Mouse (Mus musculus): ENCODE results near the gene Aldh1a3.

Gene Aldh1a3

DNA sequence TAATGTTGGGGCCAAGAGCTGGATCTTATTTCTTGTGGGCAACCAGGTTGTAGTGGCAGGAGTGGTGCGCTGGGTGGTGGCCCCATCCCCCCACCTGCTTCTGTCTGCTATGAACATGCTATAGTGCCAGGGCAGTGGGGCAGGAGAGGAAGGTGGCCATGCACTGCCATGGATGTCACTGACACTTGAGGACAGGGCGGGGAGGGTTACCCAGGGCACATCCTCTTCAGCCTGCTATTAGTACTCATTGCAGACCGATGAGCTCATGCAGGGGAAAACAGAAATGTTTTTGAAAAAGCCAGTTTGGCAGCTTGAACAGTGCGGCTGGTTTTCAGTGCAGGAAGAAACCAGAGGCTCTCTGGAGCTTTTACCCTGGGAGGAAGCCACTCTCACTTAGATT, 10.5 kb downstream of the Aldh1a3 start:
- no peak for DNase-seq (ENCODE audit: low spot score)

DNA sequence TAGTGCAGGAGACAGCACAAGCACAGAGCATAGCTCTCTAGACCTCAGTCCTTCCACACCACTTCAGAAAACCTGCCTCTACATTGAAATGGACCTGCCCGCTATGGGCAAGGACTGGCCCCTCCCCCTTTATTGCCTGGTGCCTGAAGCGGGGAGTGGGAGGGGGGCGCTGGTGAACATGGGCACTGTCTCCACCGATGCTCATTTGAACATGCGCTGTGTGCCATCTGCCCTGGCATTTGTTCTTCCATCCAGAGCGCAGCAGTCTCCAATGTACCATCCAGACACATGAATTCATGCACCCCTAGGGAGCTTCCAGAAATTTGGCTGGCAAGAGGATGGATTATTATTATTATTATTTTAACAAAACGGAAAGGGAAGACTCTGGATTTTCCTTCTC, 14.2 kb downstream of the Aldh1a3 start:
- DNase-seq (ENCODE audit: low spot score), result no peak

DNA sequence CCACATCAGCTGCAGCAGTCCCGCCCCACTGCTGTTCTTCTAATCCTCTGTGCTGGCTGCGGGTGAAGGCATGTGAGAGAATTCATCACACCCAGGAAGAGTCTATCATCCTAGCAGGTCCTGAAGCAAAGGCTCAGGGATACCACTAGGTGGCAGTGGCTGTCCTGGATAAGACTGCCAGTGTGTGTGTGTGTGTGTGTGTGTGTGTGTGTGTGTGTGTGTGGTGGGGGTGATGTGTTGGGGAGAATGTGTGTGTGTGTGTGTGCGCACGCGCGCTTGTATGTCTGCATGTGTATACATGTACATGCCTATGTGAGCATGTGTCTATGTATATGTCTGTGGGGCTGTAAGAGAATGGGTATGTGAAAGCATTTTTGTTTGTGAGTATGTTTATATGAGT, 17.9 kb downstream of the Aldh1a3 start:
- no peak for DNase-seq (ENCODE audit: low spot score)

DNA sequence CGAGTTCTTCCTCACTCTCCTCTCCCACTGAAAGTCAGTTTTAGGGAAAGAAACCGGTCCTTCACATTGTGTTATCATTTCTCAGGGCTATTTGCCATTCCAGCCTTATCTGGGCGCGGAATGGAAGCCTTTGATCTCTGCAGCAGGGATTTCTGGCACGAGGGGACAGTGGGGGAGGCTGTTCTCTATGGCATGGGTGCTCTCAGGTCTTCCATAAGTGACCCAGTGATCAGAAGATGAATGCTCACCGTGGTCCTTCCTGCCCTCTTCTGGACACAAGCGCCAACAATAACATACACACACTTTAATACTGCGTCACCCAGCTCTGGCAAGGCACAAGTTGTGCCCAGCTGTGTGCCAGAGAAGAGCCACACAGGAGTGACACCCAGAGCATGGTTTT, 20.3 kb downstream of the Aldh1a3 start:
- DNase-seq (ENCODE audit: low spot score), result peak; percentile 31

DNA sequence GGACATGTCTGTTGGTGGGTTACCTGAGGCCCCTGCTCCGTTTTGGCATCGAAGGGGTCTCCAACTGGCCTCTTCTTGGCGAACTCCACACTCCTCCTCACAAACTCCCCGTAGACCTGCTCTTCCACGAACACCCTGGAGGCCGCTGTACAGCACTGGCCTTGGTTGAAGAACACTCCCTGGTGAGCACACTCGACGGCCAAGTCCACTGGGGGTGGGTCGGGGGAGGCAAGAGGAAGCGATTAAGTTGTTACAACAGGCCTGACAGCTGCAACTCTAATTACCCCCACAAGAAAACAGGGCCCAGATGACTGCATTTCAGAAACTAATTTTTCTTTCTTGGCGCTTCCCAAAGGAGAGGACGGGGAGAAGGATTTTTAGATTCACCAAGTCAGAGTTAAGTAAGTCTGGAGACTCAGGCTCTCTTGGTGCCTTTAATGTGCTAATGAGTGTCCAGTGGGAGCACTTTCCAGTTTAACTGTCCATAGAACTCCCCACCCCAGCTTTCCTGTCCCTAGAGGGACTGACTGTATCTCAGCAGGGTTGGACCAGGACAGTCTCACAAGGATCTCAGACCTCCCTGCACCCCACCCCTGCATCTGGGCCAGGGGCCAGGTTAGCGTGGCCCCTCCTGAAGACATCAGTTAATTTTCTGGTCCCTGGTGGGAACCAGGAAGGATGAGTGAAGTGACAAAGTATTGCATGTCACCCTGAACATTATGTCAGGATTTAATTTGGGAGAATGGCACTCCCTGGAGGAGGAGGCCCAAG, 21.2 kb downstream of the Aldh1a3 start:
- peak; percentile 54 for DNase-seq (ENCODE audit: low spot score)

DNA sequence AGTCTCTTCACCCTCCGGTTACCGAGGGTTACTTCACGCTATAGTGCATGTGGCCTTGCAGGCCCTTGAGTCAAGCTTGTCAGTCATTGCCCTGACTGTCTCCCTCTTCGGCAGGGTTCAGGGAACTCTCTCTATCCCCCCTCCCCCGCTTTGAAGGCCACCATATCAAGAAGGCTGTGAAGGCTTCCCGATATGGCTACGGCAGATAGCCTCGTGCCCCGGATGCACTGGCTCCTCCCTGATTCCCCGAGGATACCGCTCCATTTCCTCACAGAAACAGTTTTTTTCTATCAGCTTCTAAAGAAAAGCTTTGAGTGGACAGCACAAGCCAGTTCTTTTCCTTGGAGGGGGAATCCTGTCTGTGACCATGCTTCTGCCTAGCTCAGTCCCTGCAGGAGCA, 21.8 kb downstream of the Aldh1a3 start:
- peak; percentile 43 for DNase-seq (ENCODE audit: low spot score)

DNA sequence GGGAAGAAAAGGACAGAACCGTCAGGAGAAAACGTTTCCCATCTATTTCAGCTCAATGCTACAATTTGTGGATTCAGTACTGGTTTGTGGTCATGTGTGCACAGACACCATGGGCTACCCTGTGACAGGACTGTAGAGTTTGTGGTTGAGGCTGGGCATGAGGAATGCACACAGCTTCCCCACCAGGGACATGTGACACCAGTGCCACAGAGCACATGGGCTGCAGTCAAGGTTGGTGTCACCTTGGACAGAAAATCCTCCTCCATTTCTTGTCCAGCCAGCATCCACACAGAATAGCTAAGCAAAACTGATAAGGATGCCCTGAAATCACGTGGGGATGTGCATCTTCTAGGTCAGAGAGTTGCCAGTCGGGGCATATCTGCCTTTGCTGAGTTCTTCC, 22.5 kb downstream of the Aldh1a3 start:
- DNase-seq (ENCODE audit: low spot score), result no peak

DNA sequence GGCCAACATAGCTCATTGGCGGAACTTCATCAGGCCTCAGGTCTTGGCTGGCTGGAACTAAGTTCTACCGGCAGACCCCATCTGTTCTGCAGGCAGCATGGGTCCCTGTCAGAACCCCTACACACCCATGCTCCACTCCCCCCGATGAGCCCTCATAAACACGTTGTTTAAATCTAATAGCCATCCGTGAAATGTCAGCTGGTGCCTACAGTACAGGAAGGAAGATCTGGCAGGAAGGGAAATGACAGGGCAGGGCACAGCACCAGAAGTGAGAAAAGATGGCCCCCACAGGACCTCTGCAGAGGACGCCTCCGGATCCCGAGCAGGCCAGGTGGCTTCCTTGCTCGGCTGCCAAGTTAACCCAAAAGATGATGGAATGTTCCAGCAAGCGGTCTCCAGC, 23.2 kb downstream of the Aldh1a3 start:
- no peak for DNase-seq (ENCODE audit: low spot score)

DNA sequence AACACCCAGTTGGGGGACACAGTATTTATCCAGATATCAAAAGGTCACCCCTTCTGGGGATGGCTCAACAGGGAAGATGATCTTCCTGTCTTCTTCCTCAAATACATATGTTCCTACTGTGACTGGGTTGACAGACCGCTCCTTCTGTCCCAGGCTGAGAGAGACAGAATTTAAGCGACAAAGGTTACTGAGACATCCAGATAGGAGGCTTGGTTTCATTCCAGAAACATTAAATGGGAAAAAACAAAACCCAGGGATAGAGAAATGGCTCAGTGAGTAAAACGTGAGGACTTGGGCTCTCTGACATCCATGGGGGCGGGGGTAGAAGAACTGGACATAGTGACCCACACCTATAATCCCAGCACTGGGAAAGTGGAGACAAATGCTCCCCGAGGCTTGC, 24.4 kb downstream of the Aldh1a3 start:
- no peak for DNase-seq (ENCODE audit: low spot score)

DNA sequence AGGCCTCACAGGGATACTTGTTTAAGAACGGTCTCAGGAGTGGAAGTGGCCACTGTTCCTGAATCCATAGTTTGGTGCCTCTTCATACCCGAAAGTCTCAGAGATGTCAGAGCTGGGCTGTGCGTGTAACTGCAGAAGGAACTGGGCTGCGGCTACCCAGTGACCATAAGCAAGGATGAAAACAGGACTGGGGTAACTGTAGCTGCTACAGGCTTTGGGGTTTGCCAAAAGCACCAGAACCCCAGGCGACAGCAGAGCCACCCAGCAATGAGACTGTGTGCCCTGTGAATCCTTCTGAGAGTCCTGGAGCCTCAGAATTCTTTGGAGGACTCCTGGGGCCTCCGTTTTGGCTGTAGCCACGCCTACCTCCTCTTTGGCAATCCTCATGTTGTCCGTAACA, 25.7 kb downstream of the Aldh1a3 start:
- no peak for DNase-seq (ENCODE audit: low spot score)

DNA sequence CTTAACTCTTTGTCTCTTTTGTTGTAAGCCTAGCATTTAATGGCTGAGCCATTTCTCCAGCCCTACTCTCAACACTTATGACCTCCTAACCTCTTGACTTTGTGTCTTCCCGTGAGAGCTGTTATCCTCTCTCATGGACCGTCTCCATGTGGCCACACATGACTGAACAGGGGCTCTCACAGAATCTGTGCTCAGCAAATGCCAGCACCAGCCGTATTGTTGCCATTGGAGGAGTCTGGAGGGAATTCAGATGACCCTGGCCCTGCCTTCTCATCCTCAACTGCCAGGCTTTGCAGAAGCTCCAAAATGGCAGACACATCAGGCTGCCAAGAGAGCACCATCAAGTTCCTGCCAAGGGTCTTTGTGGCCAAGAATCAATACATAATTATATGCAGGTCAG, 30.0 kb downstream of the Aldh1a3 start:
- DNase-seq (ENCODE audit: low spot score), result no peak

DNA sequence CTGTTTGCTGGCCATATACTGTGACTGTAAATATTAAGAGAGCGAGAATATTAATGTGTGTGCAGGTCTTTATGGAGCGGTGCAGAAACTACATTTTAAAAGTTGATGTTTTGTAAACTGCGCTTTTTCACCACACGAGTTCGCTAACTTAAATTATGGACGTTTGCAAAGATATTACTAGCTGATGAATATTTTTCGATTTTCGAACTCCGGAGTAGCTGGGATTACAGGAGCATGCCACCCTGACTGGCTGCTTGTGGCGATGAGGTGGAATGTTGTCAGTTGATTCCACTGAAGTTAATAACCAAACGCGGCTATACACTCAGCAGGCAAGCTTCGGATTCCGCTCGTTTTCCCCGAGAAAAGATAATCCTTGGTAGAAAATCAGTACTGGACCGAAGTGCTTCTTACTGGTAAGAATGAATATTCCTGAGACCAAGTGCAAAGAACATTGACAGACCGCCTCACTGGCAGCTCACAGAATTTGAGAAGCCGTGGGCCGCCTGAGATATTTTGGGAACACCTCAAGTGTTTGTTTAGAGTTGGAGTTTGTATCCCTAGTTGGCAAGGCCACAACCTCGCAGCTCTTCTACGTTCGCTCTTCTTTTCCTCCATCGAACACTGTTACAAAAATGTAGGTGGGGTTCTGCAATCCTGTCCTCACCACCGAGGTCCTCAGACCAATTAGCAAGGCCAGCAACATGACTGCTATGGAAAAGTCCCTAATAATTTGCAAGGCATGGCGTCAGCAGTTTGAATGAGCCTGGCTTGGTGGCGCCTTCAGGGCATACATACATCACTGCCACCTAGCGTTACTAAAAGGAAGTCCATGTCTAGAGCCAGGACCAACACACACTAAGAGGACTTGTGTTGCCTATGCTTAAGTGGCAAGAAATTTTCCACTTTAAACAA, 38.4 kb downstream of the Aldh1a3 start:
- peak; percentile 49 for DNase-seq (ENCODE audit: low spot score)

DNA sequence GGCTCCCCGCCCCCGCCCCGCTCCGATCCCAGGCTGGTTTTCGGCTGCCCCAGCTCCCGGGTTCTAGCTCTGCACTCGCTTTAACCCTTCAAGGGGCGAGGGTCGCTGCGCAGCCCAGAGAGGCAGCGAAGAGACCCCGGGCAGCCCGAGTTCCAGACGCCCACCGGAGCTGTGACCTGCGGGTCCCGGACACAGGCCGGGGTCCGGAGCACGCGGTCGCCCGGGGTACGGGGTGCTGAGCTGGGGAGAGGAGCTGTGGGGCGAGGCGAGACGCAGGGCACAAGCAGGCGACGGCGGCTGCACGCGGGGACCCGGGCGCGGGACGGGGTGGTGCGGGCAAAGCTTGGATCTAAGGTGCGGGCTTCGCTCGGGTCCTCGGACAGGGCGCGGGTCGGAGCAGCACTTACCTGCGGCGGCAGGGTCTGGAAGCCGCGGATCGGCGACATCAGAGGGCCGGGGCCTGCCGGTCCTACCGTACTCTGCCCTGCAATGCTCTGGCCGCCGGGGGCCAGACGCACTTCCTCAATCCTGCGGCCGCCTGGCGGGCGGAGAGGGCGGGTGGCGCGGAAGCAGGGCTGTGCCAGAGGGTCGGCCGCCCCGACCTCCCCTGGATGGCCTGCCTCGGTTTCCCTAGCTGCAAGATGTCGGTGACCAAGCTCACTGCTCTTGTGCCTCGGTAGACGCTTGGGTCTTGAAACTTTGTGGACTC, 39.4 kb downstream of the Aldh1a3 start, which contains the start of gene Lrrk1:
TSS of gene Lrrk1 (minus strand) at position 538 of the 709 bp plus-strand sequence.
- DNase-seq (ENCODE audit: low spot score), result peak; percentile 66

DNA sequence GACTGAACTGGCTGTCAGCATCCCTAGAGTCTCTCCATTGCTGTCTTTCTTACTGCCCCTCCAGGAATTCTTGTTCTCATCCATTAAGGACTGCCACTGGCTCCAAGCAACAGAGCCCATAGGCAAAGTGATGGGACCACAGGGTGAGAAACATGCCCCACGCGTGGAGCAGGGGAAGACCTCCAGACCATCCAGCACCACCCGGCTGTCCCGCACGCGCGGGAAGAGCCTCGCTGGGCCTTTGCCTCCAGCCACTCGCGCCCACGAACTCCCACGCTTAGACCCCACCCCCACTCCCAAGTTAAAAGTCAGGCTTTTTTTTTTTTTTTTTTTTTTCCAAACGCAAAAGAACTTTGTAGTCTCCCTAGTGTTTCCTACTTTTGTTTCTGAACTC, 39.9 kb downstream of the Aldh1a3 start:
- DNase-seq (ENCODE audit: low spot score), result no peak

DNA sequence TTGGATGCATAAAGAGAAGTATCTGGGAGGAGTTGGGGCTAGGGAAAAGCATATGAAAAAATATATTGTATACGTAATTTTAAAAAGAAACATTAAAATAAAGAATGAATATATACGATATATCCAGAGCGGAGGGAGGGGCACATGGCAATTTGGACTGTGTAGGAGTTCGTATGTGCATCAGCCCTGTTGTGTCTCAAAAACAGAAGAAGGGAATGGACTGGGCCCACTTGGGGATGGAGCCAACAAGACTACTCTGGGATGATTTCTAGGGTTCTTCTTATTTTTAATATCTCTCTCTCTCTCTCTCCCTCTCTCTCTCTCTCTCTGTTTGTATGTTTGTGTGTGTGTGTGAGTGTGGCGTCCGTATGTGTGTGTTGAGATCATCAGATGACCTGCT, 40.9 kb downstream of the Aldh1a3 start:
- DNase-seq (ENCODE audit: low spot score), result no peak

DNA sequence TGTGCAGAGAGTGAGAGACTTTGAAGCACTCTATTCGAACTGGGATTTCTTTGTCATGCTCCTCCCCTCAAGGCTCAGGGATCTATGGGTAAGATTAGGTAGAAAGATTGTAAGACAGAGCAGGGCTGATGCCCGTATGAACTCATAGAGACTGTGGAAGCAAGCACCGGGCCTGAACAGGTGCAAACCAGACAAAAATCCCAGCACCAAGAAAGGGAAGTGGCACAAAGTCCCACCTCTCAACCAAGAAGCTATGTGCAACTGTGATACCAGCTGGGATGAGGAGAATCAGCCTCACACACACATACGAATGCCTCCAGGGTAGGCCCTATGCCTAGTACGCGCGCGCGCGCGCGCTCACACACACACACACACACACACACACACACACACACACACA, 41.5 kb downstream of the Aldh1a3 start:
- no peak for DNase-seq (ENCODE audit: low spot score)

DNA sequence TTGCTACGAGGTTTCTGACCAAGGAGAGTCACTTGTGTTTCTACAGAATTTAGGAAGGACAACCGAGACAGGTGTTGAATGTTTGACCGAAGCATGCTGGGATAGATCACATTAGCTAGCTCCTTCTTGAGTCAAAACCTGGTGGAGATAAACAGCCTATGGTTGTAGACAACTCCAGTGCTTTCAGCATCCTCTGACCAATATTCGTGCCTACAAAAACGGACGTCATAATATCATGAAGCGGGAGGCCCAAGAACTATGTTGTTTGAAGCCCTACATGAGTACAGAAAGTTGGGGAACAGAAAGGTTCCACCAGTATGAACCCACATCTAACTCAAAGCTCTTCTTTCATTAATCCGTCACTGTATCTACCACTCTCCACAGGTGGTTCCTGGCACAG, 42.4 kb downstream of the Aldh1a3 start:
- no peak for DNase-seq (ENCODE audit: low spot score)

DNA sequence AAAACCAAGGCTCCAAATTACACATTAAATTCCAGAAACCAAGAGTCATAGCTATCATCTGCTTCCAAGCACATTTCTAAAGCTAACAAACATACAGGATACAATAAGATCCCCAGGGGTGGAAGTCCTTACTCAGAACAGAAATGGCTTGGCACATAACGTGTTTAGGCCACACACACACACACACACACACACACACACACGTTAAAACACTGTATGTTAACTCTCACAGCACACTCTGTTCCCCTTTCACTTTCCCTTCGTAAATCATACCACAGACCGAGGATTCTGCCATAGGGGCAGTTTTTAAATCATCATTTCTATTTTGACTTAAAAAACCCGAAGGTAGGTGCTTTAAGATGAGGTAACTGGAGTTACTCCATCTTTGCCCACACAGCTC, 43.1 kb downstream of the Aldh1a3 start:
- DNase-seq (ENCODE audit: low spot score), result no peak

DNA sequence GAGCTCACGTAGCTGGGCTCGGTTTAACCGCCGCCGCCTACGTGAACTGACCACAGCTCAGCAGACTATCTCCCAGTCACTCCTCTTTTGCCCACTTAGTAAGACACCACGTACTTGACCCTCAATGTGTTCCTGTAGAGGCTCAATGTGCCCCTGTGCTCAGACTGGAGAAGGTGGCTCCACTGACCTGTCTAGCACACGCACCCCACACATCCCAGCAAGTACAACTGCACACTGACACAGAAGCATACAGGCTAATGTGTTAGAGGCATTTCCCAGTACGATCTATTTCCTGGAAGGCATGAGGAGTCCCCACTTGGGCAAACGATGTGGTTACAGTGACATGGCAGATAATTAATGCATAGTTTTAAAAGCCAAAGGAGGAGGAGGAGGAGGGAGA, 50.8 kb downstream of the Aldh1a3 start:
- no peak for DNase-seq (ENCODE audit: low spot score)

DNA sequence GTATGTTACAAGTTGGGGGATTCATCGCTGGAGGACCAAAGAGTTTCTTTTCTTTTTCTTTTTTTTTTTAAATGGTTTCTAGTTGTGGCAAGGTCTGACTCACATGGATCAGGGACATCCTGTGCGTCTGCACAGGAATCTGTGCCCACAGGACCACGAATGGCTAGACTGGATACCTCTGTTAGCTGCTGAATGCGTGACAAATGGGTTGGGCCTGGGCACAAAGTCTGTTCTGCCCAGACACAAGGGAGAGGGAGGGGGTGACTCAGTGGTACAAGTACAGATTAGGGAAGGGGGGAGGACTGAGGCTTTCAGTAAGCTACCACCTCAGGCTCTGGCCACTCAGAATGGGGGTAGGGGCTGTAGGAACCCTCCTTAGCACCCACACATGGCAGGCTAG, 51.6 kb downstream of the Aldh1a3 start:
- no peak for DNase-seq (ENCODE audit: low spot score)

DNA sequence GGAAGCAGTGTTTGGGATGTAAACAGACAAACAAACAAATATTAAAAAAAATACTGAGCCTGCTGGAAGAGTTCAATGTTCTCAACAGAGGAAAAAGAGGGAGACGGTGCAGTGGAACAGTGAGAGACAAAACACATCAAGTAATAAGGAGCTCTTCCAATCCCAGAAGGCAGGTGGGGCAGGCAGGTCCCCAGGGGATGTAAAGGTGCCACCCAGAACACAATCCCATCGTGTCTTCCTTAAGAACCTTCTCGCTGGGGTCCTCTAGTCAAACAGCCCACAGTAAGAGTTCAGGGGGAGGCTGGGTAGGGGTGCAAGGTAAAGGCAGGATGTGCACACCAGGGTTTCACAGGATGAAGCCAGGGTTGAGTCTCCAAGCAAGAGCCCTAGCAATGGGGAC, 53.9 kb downstream of the Aldh1a3 start:
- DNase-seq (ENCODE audit: low spot score), result no peak

DNA sequence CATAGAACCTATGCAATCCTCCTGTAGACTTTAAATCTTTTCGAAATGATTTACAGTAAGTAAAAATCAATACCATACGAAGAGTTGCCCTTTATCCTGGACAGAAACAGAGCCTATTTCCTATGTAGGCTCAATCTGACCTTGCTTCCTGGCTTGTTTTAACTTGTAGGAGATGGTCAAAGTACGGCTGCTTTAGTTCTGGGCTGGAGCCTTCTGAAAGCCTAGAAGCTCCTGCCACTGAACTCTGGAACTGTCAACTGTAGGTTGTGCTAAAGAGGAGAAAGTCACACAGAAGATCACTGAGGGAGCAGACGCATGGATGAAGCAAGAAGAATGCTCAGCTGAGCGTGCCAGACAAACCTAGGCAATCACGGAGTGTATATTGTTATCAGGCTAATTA, 56.3 kb downstream of the Aldh1a3 start:
- no peak for DNase-seq (ENCODE audit: low spot score)
